Comparison of ENCODE assay signal across 9 mouse cellular contexts in genomic region chr19:5878362-5878722, GRCm38 (mm10). TPM values are rescaled to one million over a fixed set of nuclear protein-coding genes. Genes with fewer than 3 reads are reported as not detected.
DNase-seq lines count a peak whose midpoint lies in the region; ATAC-seq and TF ChIP-seq lines count a peak whose summit lies in the region.
"Had no signal": no experiment of that assay in that cellular context is flagged by ENCODE, and none has a peak within 500 bp of the region (broad histone marks: within the 10 kb centered on the region; RNA-seq: fewer than 3 reads in every experiment).

No protein-coding gene starts in this region.

- no peak for TF ChIP-seq POLR2A in cerebellum, adult 2 months (IDR thresholded peaks at IDR 0.05; ENCODE audit: borderline replicate concordance, insufficient read depth, low read length)

- TF ChIP-seq CTCF in layer of hippocampus, adult 2 months (conservative IDR thresholded peaks at IDR 0.05), result no peak
- no peak for TF ChIP-seq CTCF in cerebellum, adult 2 months (IDR thresholded peaks at IDR 0.05; ENCODE audit: borderline replicate concordance, insufficient read depth, low read depth, low read length)

- H3K4me1 ChIP-seq in embryonic facial prominence, embryonic 12.5 days, result peaks cover 12% of the 10 kb centered on the region
- H3K4me1 ChIP-seq in kidney, embryonic 15.5 days, result peaks cover 50% of the 10 kb centered on the region
- peaks cover 4% of the 10 kb centered on the region; the same call in 1 of the 2 replicates for H3K4me1 ChIP-seq in cerebellum, adult 2 months (ENCODE audit: control insufficient read depth, insufficient read depth, low read length)

- no peaks in the 10 kb centered on the region for H3K27me3 ChIP-seq in embryonic facial prominence, embryonic 12.5 days
- H3K27me3 ChIP-seq in kidney, embryonic 15.5 days, result no peaks in the 10 kb centered on the region
- no peaks in the 10 kb centered on the region for H3K27me3 ChIP-seq in cerebellum, adult 2 months (ENCODE audit: control insufficient read depth, insufficient read depth, low read length)

- ATAC-seq in embryonic facial prominence, embryonic 12.5 days (ENCODE audit: insufficient number of reproducible peaks, insufficient read depth, low FRiP score, low TSS enrichment), result no peak
- ATAC-seq in kidney, embryonic 15.5 days (replicated peaks; ENCODE audit: low FRiP score), result no peak; the same call in 1 of the 2 replicates

- no peak overlapping the region for H3K9ac ChIP-seq in embryonic facial prominence, embryonic 12.5 days
- peak overlapping the region; percentile 24; the same call in 1 of the 2 replicates for H3K9ac ChIP-seq in kidney, embryonic 15.5 days

- H3K4me2 ChIP-seq in embryonic facial prominence, embryonic 12.5 days (replicated peaks), result peak overlapping the region; percentile 23; the same call in 1 of the 2 replicates
- peak overlapping the region; percentile 39 for H3K4me2 ChIP-seq in kidney, embryonic 15.5 days

- no peak for DNase-seq in layer of hippocampus, adult 2 months (ENCODE audit: low spot score in 2 of 2)
- DNase-seq in layer of hippocampus, adult 18-20 months (ENCODE audit: low spot score in 2 of 2), result no peak
- DNase-seq in lung, postnatal 25 days (ENCODE audit: low spot score), result peak; percentile 70
- DNase-seq in embryo, embryonic 10 days (ENCODE audit: low spot score), result no peak
- DNase-seq in cerebellum, adult 2 months, result no peak
- no peak for DNase-seq in layer of hippocampus, postnatal 25 days (ENCODE audit: extremely low spot score in 1 of 2, low spot score in 1 of 2)

- peak overlapping the region; percentile 89 for H3K27ac ChIP-seq in layer of hippocampus, adult 2 months
- H3K27ac ChIP-seq in embryonic facial prominence, embryonic 12.5 days, result 0 out of 2 replicates have a peak overlapping the region, but pooled peaks have one; percentile 56
- peak overlapping the region; percentile 87 for H3K27ac ChIP-seq in kidney, embryonic 15.5 days
- H3K27ac ChIP-seq in cerebellum, adult 2 months (ENCODE audit: insufficient read depth, low read length), result no peak overlapping the region

- peak overlapping the region; percentile 33; the same call in 1 of the 2 replicates for H3K4me3 ChIP-seq in layer of hippocampus, adult 2 months
- no peak overlapping the region for H3K4me3 ChIP-seq in embryonic facial prominence, embryonic 12.5 days
- peak overlapping the region; percentile 20 for H3K4me3 ChIP-seq in kidney, embryonic 15.5 days (replicated peaks)
- no peak overlapping the region for H3K4me3 ChIP-seq in cerebellum, adult 2 months (replicated peaks; ENCODE audit: insufficient read depth, low read depth, low read length)

- WGBS in embryonic facial prominence, embryonic 12.5 days, result 81% methylated on average over 7 of the region's 7 CpGs
- 56% methylated on average over 7 of the region's 7 CpGs for WGBS in kidney, embryonic 15.5 days
- 41% methylated on average over 7 of the region's 7 CpGs for WGBS in cerebellum, adult 2 months

- no peaks in the 10 kb centered on the region for H3K9me3 ChIP-seq in embryonic facial prominence, embryonic 12.5 days
- H3K9me3 ChIP-seq in kidney, embryonic 15.5 days (replicated peaks), result no peaks in the 10 kb centered on the region

- no peaks in the 10 kb centered on the region for H3K36me3 ChIP-seq in embryonic facial prominence, embryonic 12.5 days
- no peaks in the 10 kb centered on the region for H3K36me3 ChIP-seq in kidney, embryonic 15.5 days

RNA-seq across cellular contexts. Expression of gene Slc25a45, which starts 0.7 kb away (rescaled TPM):
- 1 to 10 TPM; 3.5 to 3.6 TPM for total RNA-seq in layer of hippocampus, adult 2 months (2021)
- 1 to 10 TPM; 2.9 to 3.2 TPM for total RNA-seq in layer of hippocampus, adult 18-20 months (2021)
- 2.0 and 3.1 TPM in 2 replicates for polyA plus RNA-seq in embryonic facial prominence, embryonic 12.5 days (2016; fragmentation: Nextera tagmentation; extraction: Ambion mirVana)
- polyA plus RNA-seq in kidney, embryonic 15.5 days (2015; fragmentation: Nextera tagmentation; extraction: Ambion mirVana), result 8.1 and 8.5 TPM in 2 replicates
- 4.3 and 5.0 TPM in 2 replicates for polyA plus RNA-seq in cerebellum, adult 2 months (2012; rRNA removed)
- 1 to 10 TPM; 3.1 to 3.4 TPM for total RNA-seq in layer of hippocampus, postnatal 25 days (2021)

RNA-seq across cellular contexts. Expression of gene Frmd8, which starts 3.3 kb away (rescaled TPM):
- total RNA-seq in layer of hippocampus, adult 2 months (2021), result 10 to 100 TPM in 1 of 2 experiments, 1 to 10 TPM in 1; 9.5 to 10.6 TPM
- total RNA-seq in layer of hippocampus, adult 18-20 months (2021), result 10 to 100 TPM; 12.7 to 13.0 TPM
- 35.3 and 41.4 TPM in 2 replicates for polyA plus RNA-seq in embryonic facial prominence, embryonic 12.5 days (2016; fragmentation: Nextera tagmentation; extraction: Ambion mirVana)
- polyA plus RNA-seq in kidney, embryonic 15.5 days (2015; fragmentation: Nextera tagmentation; extraction: Ambion mirVana), result 40.2 and 43.1 TPM in 2 replicates
- 23.4 and 28.3 TPM in 2 replicates for polyA plus RNA-seq in cerebellum, adult 2 months (2012; rRNA removed)
- 10 to 100 TPM; 15.6 to 15.8 TPM for total RNA-seq in layer of hippocampus, postnatal 25 days (2021)

RNA-seq across cellular contexts. Expression of gene Tigd3, which starts 15.6 kb away (rescaled TPM):
- 1 to 10 TPM; 2.5 to 3.2 TPM for total RNA-seq in layer of hippocampus, adult 2 months (2021)
- 1 to 10 TPM; 2.5 TPM for total RNA-seq in layer of hippocampus, adult 18-20 months (2021)
- polyA plus RNA-seq in embryonic facial prominence, embryonic 12.5 days (2016; fragmentation: Nextera tagmentation; extraction: Ambion mirVana), result 5.3 and 6.3 TPM in 2 replicates
- 4.2 and 4.7 TPM in 2 replicates for polyA plus RNA-seq in kidney, embryonic 15.5 days (2015; fragmentation: Nextera tagmentation; extraction: Ambion mirVana)
- 5.1 and 5.6 TPM in 2 replicates for polyA plus RNA-seq in cerebellum, adult 2 months (2012; rRNA removed)
- 1 to 10 TPM; 3.4 TPM for total RNA-seq in layer of hippocampus, postnatal 25 days (2021)

RNA-seq across cellular contexts. Expression of gene Dpf2, which starts 34.5 kb away (rescaled TPM):
- 10 to 100 TPM; 94.1 to 95.3 TPM for total RNA-seq in layer of hippocampus, adult 2 months (2021)
- total RNA-seq in layer of hippocampus, adult 18-20 months (2021), result 100 to 1,000 TPM in 1 of 2 experiments, 10 to 100 TPM in 1; 90.8 to 100 TPM
- 192 and 207 TPM in 2 replicates for polyA plus RNA-seq in embryonic facial prominence, embryonic 12.5 days (2016; fragmentation: Nextera tagmentation; extraction: Ambion mirVana)
- polyA plus RNA-seq in kidney, embryonic 15.5 days (2015; fragmentation: Nextera tagmentation; extraction: Ambion mirVana), result 166 and 178 TPM in 2 replicates
- 136 and 141 TPM in 2 replicates for polyA plus RNA-seq in cerebellum, adult 2 months (2012; rRNA removed)
- total RNA-seq in layer of hippocampus, postnatal 25 days (2021), result 10 to 100 TPM; 82.5 to 95.6 TPM

RNA-seq across cellular contexts. Expression of gene Cdc42ep2, which starts 46.3 kb away (rescaled TPM):
- 1 to 10 TPM; 3.4 to 3.8 TPM for total RNA-seq in layer of hippocampus, adult 2 months (2021)
- 1 to 10 TPM; 4.3 to 4.6 TPM for total RNA-seq in layer of hippocampus, adult 18-20 months (2021)
- 3.6 and 4.2 TPM in 2 replicates for polyA plus RNA-seq in embryonic facial prominence, embryonic 12.5 days (2016; fragmentation: Nextera tagmentation; extraction: Ambion mirVana)
- polyA plus RNA-seq in kidney, embryonic 15.5 days (2015; fragmentation: Nextera tagmentation; extraction: Ambion mirVana), result 13.4 and 15.5 TPM in 2 replicates
- polyA plus RNA-seq in cerebellum, adult 2 months (2012; rRNA removed), result 23.8 and 25.2 TPM in 2 replicates
- 1 to 10 TPM; 6.3 to 6.4 TPM for total RNA-seq in layer of hippocampus, postnatal 25 days (2021)
- total RNA-seq: hematopoietic stem cell, adult 5-6 weeks had no signal

Comparison
In these comparisons a context has a peak if more than half of its experiments do, and no peak if none do; other contexts are left out.
1. H3K4me3 ChIP-seq: peak in layer of hippocampus, adult 2 months (single experiment) and kidney, embryonic 15.5 days (single experiment); none in embryonic facial prominence, embryonic 12.5 days (single experiment) and cerebellum, adult 2 months (single experiment).